12 mouse cellular contexts compared by ENCODE assay signal in the genomic region with DNA sequence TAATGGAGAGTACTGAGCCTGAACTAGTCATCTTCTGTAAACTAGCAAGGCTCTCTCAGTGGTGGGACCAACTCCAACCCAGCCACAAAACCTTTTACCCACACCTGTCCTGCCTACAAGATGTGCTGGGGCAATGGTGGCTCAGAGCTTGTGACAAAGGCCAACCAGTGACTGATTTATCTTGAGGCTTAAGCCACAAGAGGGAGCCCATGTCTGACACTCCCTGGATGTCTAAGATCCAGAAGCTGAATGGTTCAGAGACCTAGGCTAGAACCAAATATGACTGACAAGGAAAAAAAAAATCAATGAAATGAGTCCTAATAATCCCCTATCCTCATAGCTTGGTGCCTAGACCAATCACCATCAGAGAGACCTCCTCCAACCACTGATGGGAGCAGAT.
DNase-seq lines count a peak whose midpoint lies in the region; ATAC-seq and TF ChIP-seq lines count a peak whose summit lies in the region.
"Had no signal": no experiment of that assay in that cellular context is flagged by ENCODE, and none has a peak within 500 bp of the region (broad histone marks: within the 10 kb centered on the region; RNA-seq: fewer than 3 reads in every experiment).

No protein-coding gene starts in this region.

- no peak for DNase-seq in frontal cortex, postnatal 10 days (ENCODE audit: low spot score in 2 of 2)
- DNase-seq in layer of hippocampus, adult 11-12 months (ENCODE audit: low spot score) = peak; percentile 5
- no peak for DNase-seq in layer of hippocampus, postnatal 10 days (ENCODE audit: low spot score in 2 of 2)
- peak; percentile 8 for DNase-seq in thymus, postnatal 4 days
- DNase-seq in thymus, adult 2 months = no peak
- DNase-seq in cerebellum, adult 9-10 months = no peak
- no peak for DNase-seq in gastrocnemius, postnatal 4 days (ENCODE audit: low spot score in 2 of 2)
- DNase-seq: cerebellum, postnatal 25 days had no signal

- H3K4me3 ChIP-seq in thymus, adult 2 months (ENCODE audit: control insufficient read depth, insufficient read depth, low read length) = no peak overlapping the region
- H3K4me3 ChIP-seq: limb, embryonic 10.5 days; neural tube, embryonic 13.5 days had no signal

- no peak for TF ChIP-seq POLR2A in thymus, adult 2 months (IDR thresholded peaks at IDR 0.05; ENCODE audit: control insufficient read depth, extremely low read depth, insufficient read depth, low read length, poor library complexity)

- no peaks in the 10 kb centered on the region for H3K4me1 ChIP-seq in thymus, adult 2 months (replicated peaks; ENCODE audit: control insufficient read depth, insufficient read depth, low read length)
- H3K4me1 ChIP-seq: limb, embryonic 10.5 days; neural tube, embryonic 13.5 days had no signal

- no peaks in the 10 kb centered on the region for H3K27me3 ChIP-seq in thymus, adult 2 months (ENCODE audit: control insufficient read depth, insufficient read depth, low read length)
- H3K27me3 ChIP-seq: neural tube, embryonic 13.5 days had no signal

- no peak for TF ChIP-seq CTCF in thymus, adult 2 months (IDR thresholded peaks at IDR 0.05; ENCODE audit: borderline replicate concordance, control insufficient read depth, extremely low read depth, insufficient read depth, low read length, poor library complexity)

- H3K36me3 ChIP-seq in thymus, adult 2 months (ENCODE audit: control insufficient read depth, insufficient read depth, low read length) = no peaks in the 10 kb centered on the region
- H3K36me3 ChIP-seq: limb, embryonic 10.5 days; neural tube, embryonic 13.5 days had no signal

- H3K27ac ChIP-seq in thymus, adult 2 months (ENCODE audit: control insufficient read depth, insufficient read depth, low read length) = no peak overlapping the region
- H3K27ac ChIP-seq: limb, embryonic 10.5 days; neural tube, embryonic 13.5 days had no signal

- ATAC-seq in frontal cortex, adult (ENCODE audit: low TSS enrichment) = peak; percentile 89
- ATAC-seq: forebrain, embryonic 16.5 days had no signal

Comparison
In these comparisons a context has a peak if more than half of its experiments do, and no peak if none do; other contexts are left out.
1. DNase-seq: peak in layer of hippocampus, adult 11-12 months (single experiment) and thymus, postnatal 4 days (single experiment); none in frontal cortex, postnatal 10 days (0 of 2), layer of hippocampus, postnatal 10 days (0 of 2), thymus, adult 2 months (single experiment), cerebellum, adult 9-10 months (single experiment) and gastrocnemius, postnatal 4 days (0 of 2).